Mouse (Mus musculus) forebrain, embryonic 14.5 days (tissue): ENCODE data around the gene Cfap99. TPM values are rescaled to one million over a fixed set of nuclear protein-coding genes. Genes with fewer than 3 reads are reported as not detected.

Experiments
- ATAC-seq: fragments of 200-750 bp; cut with Nextera tagmentation; 2 replicates; pipeline ENCODE4 v1.8.0; 2017; ENCODE audit warnings: mild to moderate bottlenecking, moderate library complexity
- DNase-seq: peaks from one replicate; pipeline ENCODE4 v3.0.0-alpha.2; 2015; ENCODE audit warnings: low spot score
- H3K27ac ChIP-seq: fragments of 300-500 bp; sonication (generic); 2 replicates; pipeline ENCODE4 v1.5.1; 2014; ENCODE audit warnings: low read depth, mild to moderate bottlenecking, control low read depth, low read length, moderate library complexity
- H3K27me3 ChIP-seq: fragments of 300-500 bp; sonication (generic); replicated peaks from 2 replicates; pipeline ENCODE4 v1.6.1; 2014; ENCODE audit warnings: low read length, control low read depth, mixed read lengths; ENCODE audit not compliant: control insufficient read depth, insufficient read depth
- H3K36me3 ChIP-seq: fragments of 300-500 bp; sonication (generic); 2 replicates; pipeline ENCODE4 v1.6.1; 2014; ENCODE audit warnings: low read length, control low read depth; ENCODE audit not compliant: control insufficient read depth, insufficient read depth
- H3K4me1 ChIP-seq: fragments of 300-500 bp; sonication (generic); 2 replicates; pipeline ENCODE4 v1.6.1; 2014; ENCODE audit warnings: antibody characterized with exemption, low read length, control low read depth; ENCODE audit not compliant: control insufficient read depth, insufficient read depth
- H3K4me2 ChIP-seq: fragments of 300-500 bp; sonication (generic); 2 replicates; pipeline ENCODE4 v1.6.1; 2014; ENCODE audit warnings: mild to moderate bottlenecking, control low read depth, low read length
- H3K4me3 ChIP-seq: fragments of 300-500 bp; sonication (generic); 2 replicates; pipeline ENCODE4 v1.5.1; 2014; ENCODE audit warnings: low read depth, low read length, control low read depth
- H3K9ac ChIP-seq: fragments of 300-500 bp; sonication (generic); 2 replicates; pipeline ENCODE4 v1.6.1; 2014; ENCODE audit warnings: mild to moderate bottlenecking, low read length, control low read depth, moderate library complexity
- H3K9me3 ChIP-seq: fragments of 300-500 bp; sonication (generic); replicated peaks from 2 replicates; pipeline ENCODE4 v1.6.1; 2016; ENCODE audit warnings: low read length, control low read depth, mixed read lengths; ENCODE audit not compliant: control insufficient read depth
- WGBS: fragments of 180-500 bp; shearing (Covaris S2); extraction: QIAGEN DNeasy Blood & Tissue Kit; methylation state at CpG from one replicate; pipeline ENCODE4 v1.1.7; 2014; 5-methylcytosine and 5-hydroxymethylcytosine counted together
- polyA plus RNA-seq: library from polyadenylated mRNA; unstranded; fragments of >200 nt; fragmentation: Nextera tagmentation; extraction: Ambion mirVana; gene quantifications from 2 replicates; pipeline ENCODE4 v1.2.1, GENCODE M21; 2014

The Cfap99 gene
- polyA plus RNA-seq, 1 experiment from 2014 or later: 0.10 TPM

- Histone ChIP-seq H3K4me2 (no peak overlapping the region), H3K36me3 (no peaks in the 10 kb centered on the region), H3K4me3 (no peak overlapping the region), H3K4me1 (no peaks in the 10 kb centered on the region), H3K9ac (no peak overlapping the region), H3K9me3 (no peaks in the 10 kb centered on the region), H3K27ac (no peak overlapping the region), H3K27me3 (no peaks in the 10 kb centered on the region)
- WGBS: 84% methylated on average over 3 of the region's 3 CpGs
- DNase-seq: no peak
- no peak for ATAC-seq
Observed at GRCm38 (mm10) chr5:34274268-34274667, 14.1 kb upstream of the Cfap99 start.

- DNase-seq: no peak
- Histone ChIP-seq H3K36me3 (no peaks in the 10 kb centered on the region), H3K9me3 (no peaks in the 10 kb centered on the region), H3K9ac (no peak overlapping the region), H3K27me3 (no peaks in the 10 kb centered on the region), H3K27ac (no peak overlapping the region), H3K4me2 (no peak overlapping the region), H3K4me3 (no peak overlapping the region), H3K4me1 (no peaks in the 10 kb centered on the region)
- WGBS: 88% methylated on average over 10 of the region's 10 CpGs
- ATAC-seq: no peak
Observed at GRCm38 (mm10) chr5:34274676-34275293, 13.6 kb upstream of the Cfap99 start.

- no peak overlapping the region for H3K9ac ChIP-seq
- no peak overlapping the region for H3K4me2 ChIP-seq
- no peak overlapping the region for H3K4me3 ChIP-seq
- ATAC-seq (no peak), DNase-seq (no peak)
- 85% methylated on average over 7 of the region's 7 CpGs for WGBS
- H3K27ac ChIP-seq: no peak overlapping the region
- no peaks in the 10 kb centered on the region for H3K4me1 ChIP-seq
- H3K9me3 ChIP-seq: no peaks in the 10 kb centered on the region
- H3K27me3 ChIP-seq: no peaks in the 10 kb centered on the region
- H3K36me3 ChIP-seq: no peaks in the 10 kb centered on the region
Observed at GRCm38 (mm10) chr5:34276191-34276590, 12.2 kb upstream of the Cfap99 start.

GRCm38 (mm10) chr5:34276746-34277145 lies 11.7 kb upstream of the Cfap99 start:
- Histone ChIP-seq H3K9me3 (no peaks in the 10 kb centered on the region), H3K4me1 (no peaks in the 10 kb centered on the region), H3K9ac (no peak overlapping the region), H3K4me2 (no peak overlapping the region), H3K27me3 (no peaks in the 10 kb centered on the region), H3K4me3 (no peak overlapping the region), H3K36me3 (no peaks in the 10 kb centered on the region), H3K27ac (no peak overlapping the region)
- 89% methylated on average over 6 of the region's 6 CpGs for WGBS
- DNase-seq (no peak), ATAC-seq (no peak)

- WGBS: 90% methylated on average over 4 of the region's 4 CpGs
- ATAC-seq (no peak), DNase-seq (no peak)
- Histone ChIP-seq H3K27me3 (no peaks in the 10 kb centered on the region), H3K27ac (no peak overlapping the region), H3K4me2 (no peak overlapping the region), H3K4me3 (no peak overlapping the region), H3K36me3 (no peaks in the 10 kb centered on the region), H3K9me3 (no peaks in the 10 kb centered on the region), H3K9ac (no peak overlapping the region), H3K4me1 (no peaks in the 10 kb centered on the region)
Observed at GRCm38 (mm10) chr5:34278058-34278457, 10.3 kb upstream of the Cfap99 start.

GRCm38 (mm10) chr5:34279214-34279613 lies 9.2 kb upstream of the Cfap99 start:
- no peak for DNase-seq

GRCm38 (mm10) chr5:34280976-34281375 lies 7.4 kb upstream of the Cfap99 start:
- H3K27ac ChIP-seq: no peak overlapping the region
- H3K4me3 ChIP-seq: no peak overlapping the region
- no peak overlapping the region for H3K9ac ChIP-seq
- H3K4me2 ChIP-seq: no peak overlapping the region
- DNase-seq: no peak
- 83% methylated on average over 7 of the region's 7 CpGs for WGBS
- H3K9me3 ChIP-seq: no peaks in the 10 kb centered on the region
- peaks cover 6% of the 10 kb centered on the region; the same call in 1 of the 2 replicates for H3K27me3 ChIP-seq
- no peak for ATAC-seq
- H3K36me3 ChIP-seq: no peaks in the 10 kb centered on the region
- no peaks in the 10 kb centered on the region for H3K4me1 ChIP-seq

More at GRCm38 (mm10) chr5:34279214-34279613, 9.2 kb upstream of the Cfap99 start:
- H3K4me3 ChIP-seq: no peak overlapping the region
- 93% methylated on average over 9 of the region's 9 CpGs for WGBS
- H3K9ac ChIP-seq: no peak overlapping the region
- H3K4me2 ChIP-seq: no peak overlapping the region
- ATAC-seq: no peak
- H3K27me3 ChIP-seq: no peaks in the 10 kb centered on the region
- no peaks in the 10 kb centered on the region for H3K4me1 ChIP-seq
- no peaks in the 10 kb centered on the region for H3K9me3 ChIP-seq
- no peak overlapping the region for H3K27ac ChIP-seq
- H3K36me3 ChIP-seq: no peaks in the 10 kb centered on the region

- Histone ChIP-seq H3K27ac (no peak overlapping the region), H3K9ac (no peak overlapping the region), H3K4me3 (no peak overlapping the region), H3K9me3 (no peaks in the 10 kb centered on the region), H3K36me3 (no peaks in the 10 kb centered on the region), H3K4me1 (peaks cover 7% of the 10 kb centered on the region; the same call in 1 of the 2 replicates), H3K27me3 (peaks cover 25% of the 10 kb centered on the region), H3K4me2 (no peak overlapping the region)
- WGBS: 81% methylated on average over 5 of the region's 5 CpGs
- ATAC-seq (no peak), DNase-seq (no peak)
Observed at GRCm38 (mm10) chr5:34283355-34283754, 5.0 kb upstream of the Cfap99 start.

- peaks cover 26% of the 10 kb centered on the region for H3K27me3 ChIP-seq
- H3K4me1 ChIP-seq: peaks cover 7% of the 10 kb centered on the region; the same call in 1 of the 2 replicates
- H3K4me2 ChIP-seq: no peak overlapping the region
- H3K9me3 ChIP-seq: no peaks in the 10 kb centered on the region
- no peak overlapping the region for H3K4me3 ChIP-seq
- 41% methylated on average over 3 of the region's 3 CpGs for WGBS
- H3K36me3 ChIP-seq: no peaks in the 10 kb centered on the region
- no peak for DNase-seq
- ATAC-seq: no peak
- no peak overlapping the region for H3K9ac ChIP-seq
- no peak overlapping the region for H3K27ac ChIP-seq
Observed at GRCm38 (mm10) chr5:34284156-34284750, 4.1 kb upstream of the Cfap99 start.
